Comparison of ENCODE assay signal across 8 mouse cellular contexts in genomic region chr1:82289990-82290681, GRCm38 (mm10). TPM values are rescaled to one million over a fixed set of nuclear protein-coding genes. Genes with fewer than 3 reads are reported as not detected.
DNase-seq lines count a peak whose midpoint lies in the region; ATAC-seq lines count a peak whose summit lies in the region.

No protein-coding gene starts in this region.

- peaks cover 56% of the 10 kb centered on the region for H3K4me1 ChIP-seq in hindbrain, embryonic 14.5 days (replicated peaks; ENCODE audit: control insufficient read depth, insufficient read depth, low read length)
- H3K4me1 ChIP-seq in midbrain, embryonic 10.5 days, result peaks cover 72% of the 10 kb centered on the region

- peak overlapping the region; percentile 68 for H3K4me3 ChIP-seq in hindbrain, embryonic 14.5 days (replicated peaks; ENCODE audit: low read length)
- H3K4me3 ChIP-seq in midbrain, embryonic 10.5 days, result peak overlapping the region; percentile 81

- DNase-seq in ZHBTc4 (ENCODE audit: low read depth, low spot score), result peak; percentile 51
- peak; percentile 76 for DNase-seq in cerebellum, adult 9-11 months
- peak; percentile 71 to 80 for DNase-seq in frontal cortex, postnatal 36 days (ENCODE audit: low spot score in 2 of 2)
- peak; percentile 70 for DNase-seq in hindbrain, embryonic 14.5 days (ENCODE audit: low spot score)
- peak; percentile 65 to 71 for DNase-seq in left cerebral cortex, postnatal 10 days (ENCODE audit: extremely low spot score in 1 of 2, low spot score in 2 of 2)
- DNase-seq in midbrain, embryonic 10.5 days (ENCODE audit: low spot score), result peak; percentile 64
- DNase-seq in skeletal muscle tissue, adult 2 months (ENCODE audit: low read depth, low spot score), result peak; percentile 56

- 0 out of 2 replicates have a peak, but pooled peaks cover 6% of the 10 kb centered on the region for H3K36me3 ChIP-seq in hindbrain, embryonic 14.5 days (replicated peaks; ENCODE audit: control insufficient read depth, insufficient read depth)
- peaks cover 28% of the 10 kb centered on the region for H3K36me3 ChIP-seq in midbrain, embryonic 10.5 days

- under 1% methylated on average over 45 of the region's 45 CpGs for WGBS in hindbrain, embryonic 14.5 days
- WGBS in midbrain, embryonic 10.5 days, result under 1% methylated on average over 45 of the region's 45 CpGs

- peak overlapping the region; percentile 90 for H3K4me2 ChIP-seq in hindbrain, embryonic 14.5 days (replicated peaks)

- no peaks in the 10 kb centered on the region for H3K9me3 ChIP-seq in hindbrain, embryonic 14.5 days (ENCODE audit: control insufficient read depth, low read length)
- peaks cover 16% of the 10 kb centered on the region for H3K9me3 ChIP-seq in midbrain, embryonic 10.5 days (replicated peaks)

- H3K9ac ChIP-seq in hindbrain, embryonic 14.5 days, result peak overlapping the region; percentile 84

- ATAC-seq in hindbrain, embryonic 14.5 days (ENCODE audit: low FRiP score), result no peak
- ATAC-seq in granulocyte monocyte progenitor cell, adult 5-6 weeks (replicated peaks; ENCODE audit: poor library complexity, severe bottlenecking), result no peak

- no peaks in the 10 kb centered on the region for H3K27me3 ChIP-seq in hindbrain, embryonic 14.5 days (ENCODE audit: control insufficient read depth, insufficient read depth, low read length)
- peaks cover 23% of the 10 kb centered on the region for H3K27me3 ChIP-seq in midbrain, embryonic 10.5 days (ENCODE audit: low read depth, poor library complexity, severe bottlenecking)

- intact Hi-C loops in left cerebral cortex, postnatal 10 days (cut with DNase I), result loop anchor here (2.0 to 10.0 kb wide), 5 partner anchors 142 to 1465 kb away; no protein-coding TSS in a partner anchor

- peak overlapping the region; percentile 95 for H3K27ac ChIP-seq in hindbrain, embryonic 14.5 days
- peak overlapping the region; percentile 96 for H3K27ac ChIP-seq in midbrain, embryonic 10.5 days (replicated peaks)

RNA-seq across cellular contexts. Expression of gene Irs1, which starts 1.1 kb away (rescaled TPM):
- 10.2 and 11.2 TPM in 2 replicates for polyA plus RNA-seq in hindbrain, embryonic 14.5 days (2014; fragmentation: Nextera tagmentation; extraction: Ambion mirVana)
- 10 to 100 TPM; 21.6 to 22.9 TPM for total RNA-seq in left cerebral cortex, postnatal 10 days (2021)
- polyA plus RNA-seq in midbrain, embryonic 10.5 days (2016; fragmentation: Nextera tagmentation; extraction: Ambion mirVana), result 7.3 and 8.4 TPM in 2 replicates
- not detected in 2 replicates for total RNA-seq in granulocyte monocyte progenitor cell, adult 5-6 weeks (2014; fragmentation: Nextera tagmentation)
- total RNA-seq in granulocyte monocyte progenitor cell, adult 5-6 weeks (2017), result not detected in 2 replicates

RNA-seq across cellular contexts. Expression of gene Rhbdd1, which starts 26.1 kb away (rescaled TPM):
- 2.6 and 3.1 TPM in 2 replicates for polyA plus RNA-seq in hindbrain, embryonic 14.5 days (2014; fragmentation: Nextera tagmentation; extraction: Ambion mirVana)
- total RNA-seq in left cerebral cortex, postnatal 10 days (2021), result 1 to 10 TPM; 4.9 to 5.1 TPM
- polyA plus RNA-seq in midbrain, embryonic 10.5 days (2016; fragmentation: Nextera tagmentation; extraction: Ambion mirVana), result 8.8 and 9.9 TPM in 2 replicates
- 12.1 and 17.7 TPM in 2 replicates for total RNA-seq in granulocyte monocyte progenitor cell, adult 5-6 weeks (2014; fragmentation: Nextera tagmentation)
- total RNA-seq in granulocyte monocyte progenitor cell, adult 5-6 weeks (2017), result 16.7 and 17.3 TPM in 2 replicates

RNA-seq across cellular contexts. Expression of gene Gm9747, which starts 57.2 kb away (rescaled TPM):
- polyA plus RNA-seq in hindbrain, embryonic 14.5 days (2014; fragmentation: Nextera tagmentation; extraction: Ambion mirVana), result 32.6 and 34.5 TPM in 2 replicates
- total RNA-seq in left cerebral cortex, postnatal 10 days (2021), result not detected
- polyA plus RNA-seq in midbrain, embryonic 10.5 days (2016; fragmentation: Nextera tagmentation; extraction: Ambion mirVana), result 21.8 and 22.8 TPM in 2 replicates
- total RNA-seq in granulocyte monocyte progenitor cell, adult 5-6 weeks (2014; fragmentation: Nextera tagmentation), result not detected in 2 replicates
- not detected in 2 replicates for total RNA-seq in granulocyte monocyte progenitor cell, adult 5-6 weeks (2017)

Comparison
In these comparisons a context has a peak if more than half of its experiments do, and no peak if none do; other contexts are left out.
1. RNA of gene Irs1, which starts 1.1 kb away (total RNA-seq): 21.6 to 22.9 TPM in left cerebral cortex, postnatal 10 days; not detected in granulocyte monocyte progenitor cell, adult 5-6 weeks; every median in the first group is over 10 times any median in the second.
2. Peak in every context shown above with its lines, with median percentiles within 50 percentile points of each other: DNase-seq.